Mouse (Mus musculus): ENCODE results near the gene Dmd. TPM values are rescaled to one million over a fixed set of nuclear protein-coding genes. Genes with fewer than 3 reads are reported as not detected.
"Not testable (repeated sequence)": the region's sequence is repeated elsewhere in the genome, so short reads cannot be mapped to it uniquely, and the experiment has no call there.

The Dmd gene
- polyA plus RNA-seq, 1 experiment, result 3.1 TPM

DNA sequence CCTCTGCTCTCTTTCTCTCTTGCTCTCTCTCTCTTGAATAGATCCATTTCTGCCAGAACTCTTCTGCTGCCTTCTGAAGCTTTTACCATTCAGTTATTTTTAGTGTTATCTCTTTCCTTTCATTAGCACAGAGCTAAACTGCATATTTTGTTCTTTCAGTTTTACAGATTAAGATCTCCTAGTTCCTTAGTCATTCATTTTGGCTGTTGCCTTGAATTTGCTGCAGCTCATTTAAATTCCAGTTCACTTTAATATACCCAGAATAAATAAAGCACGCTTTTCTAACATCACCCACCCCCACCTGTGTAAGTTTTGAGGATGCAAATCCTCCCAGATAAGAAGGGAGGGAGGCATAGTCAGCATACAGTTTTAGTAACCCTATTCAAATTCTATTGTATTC, 272.4 kb downstream of the Dmd start:
- H3K4me3 ChIP-seq (ENCODE audit: low read depth, low read length), result no peak overlapping the region
- WGBS, result 37% methylated on average over 1 of the region's 1 CpGs
- no peak overlapping the region for H3K27ac ChIP-seq (ENCODE audit: insufficient read depth, low read depth, low read length)
- no peaks in the 10 kb centered on the region for H3K36me3 ChIP-seq (ENCODE audit: control insufficient read depth, insufficient read depth, low read length)
- no peaks in the 10 kb centered on the region for H3K4me1 ChIP-seq (ENCODE audit: control insufficient read depth, insufficient read depth, insufficient read length, low read length)
- TF ChIP-seq CTCF (IDR thresholded peaks at IDR 0.05; ENCODE audit: extremely low read depth, insufficient read length, insufficient replicate concordance, low read depth, low read length) (no peak), POLR2A (IDR thresholded peaks at IDR 0.05; ENCODE audit: low read depth, low read length) (no peak)
- H3K27me3 ChIP-seq (ENCODE audit: control insufficient read depth, insufficient read depth, low read length), result no peaks in the 10 kb centered on the region

DNA sequence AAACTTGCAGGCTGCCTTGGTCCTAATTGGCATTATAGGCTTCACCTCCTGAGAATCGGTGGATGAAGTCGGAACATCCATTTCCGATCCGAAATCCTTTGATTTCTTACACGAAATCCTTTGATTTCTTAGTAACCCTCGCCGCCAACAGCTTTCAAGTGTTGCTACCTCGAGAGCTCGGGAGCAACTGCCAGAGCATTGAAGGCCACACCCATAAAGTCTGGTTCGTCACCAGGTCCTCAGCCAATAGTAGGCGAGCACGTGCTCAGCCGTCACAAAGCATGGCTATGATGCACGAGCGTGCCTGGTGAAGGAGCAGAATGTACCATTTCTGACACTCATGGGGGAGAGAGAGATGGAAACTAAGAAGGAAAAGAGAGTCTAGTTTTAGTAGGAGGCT, 538.9 kb downstream of the Dmd start, which contains the start of gene Tsga8:
Tsga8 (minus strand) TSS at position 327 of the 400 bp plus-strand sequence.
- Histone ChIP-seq H3K36me3 (ENCODE audit: control insufficient read depth, insufficient read depth, low read length) (no peaks in the 10 kb centered on the region), H3K27ac (ENCODE audit: insufficient read depth, low read depth, low read length) (no peak within 1 kb of the TSS), H3K4me1 (ENCODE audit: control insufficient read depth, insufficient read depth, insufficient read length, low read length) (no peaks in the 10 kb centered on the region), H3K27me3 (ENCODE audit: control insufficient read depth, insufficient read depth, low read length) (no peaks in the 10 kb centered on the region), H3K4me3 (ENCODE audit: low read depth, low read length) (no peak within 1 kb of the TSS)
- TF ChIP-seq CTCF (IDR thresholded peaks at IDR 0.05; ENCODE audit: extremely low read depth, insufficient read length, insufficient replicate concordance, low read depth, low read length) (no peak), POLR2A (IDR thresholded peaks at IDR 0.05; ENCODE audit: low read depth, low read length) (no peak)
- WGBS, result 91% methylated on average over 15 of the region's 15 CpGs

DNA sequence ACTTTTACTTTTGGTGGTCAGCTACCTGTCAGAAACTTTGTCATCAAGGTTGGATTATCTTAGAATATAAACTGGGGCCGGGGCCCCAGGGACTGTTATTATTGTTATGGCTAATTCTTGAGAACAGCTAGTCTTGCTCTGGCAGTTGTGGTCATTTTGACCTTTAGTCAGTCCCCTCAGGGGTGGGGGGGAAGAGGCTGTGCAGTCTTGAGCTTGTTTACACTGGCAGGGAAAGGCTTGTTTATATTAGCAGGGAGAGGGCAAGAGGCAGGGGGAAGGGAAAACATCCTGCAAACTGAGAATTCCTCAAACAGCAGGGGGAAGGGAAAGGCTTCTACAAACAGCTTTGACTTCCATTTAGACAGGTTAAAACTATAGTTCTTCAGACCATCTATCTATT, 726.3 kb downstream of the Dmd start:
- no peaks in the 10 kb centered on the region for H3K27me3 ChIP-seq (ENCODE audit: control insufficient read depth, insufficient read depth, low read length)
- WGBS, result 37% methylated on average over 1 of the region's 1 CpGs
- TF ChIP-seq CTCF (IDR thresholded peaks at IDR 0.05; ENCODE audit: extremely low read depth, insufficient read length, insufficient replicate concordance, low read depth, low read length) (no peak), POLR2A (IDR thresholded peaks at IDR 0.05; ENCODE audit: low read depth, low read length) (no peak)
- H3K36me3 ChIP-seq (ENCODE audit: control insufficient read depth, insufficient read depth, low read length), result no peaks in the 10 kb centered on the region
- no peak overlapping the region for H3K4me3 ChIP-seq (ENCODE audit: low read depth, low read length)
- no peaks in the 10 kb centered on the region for H3K4me1 ChIP-seq (ENCODE audit: control insufficient read depth, insufficient read depth, insufficient read length, low read length)
- H3K27ac ChIP-seq (ENCODE audit: insufficient read depth, low read depth, low read length), result no peak overlapping the region

DNA sequence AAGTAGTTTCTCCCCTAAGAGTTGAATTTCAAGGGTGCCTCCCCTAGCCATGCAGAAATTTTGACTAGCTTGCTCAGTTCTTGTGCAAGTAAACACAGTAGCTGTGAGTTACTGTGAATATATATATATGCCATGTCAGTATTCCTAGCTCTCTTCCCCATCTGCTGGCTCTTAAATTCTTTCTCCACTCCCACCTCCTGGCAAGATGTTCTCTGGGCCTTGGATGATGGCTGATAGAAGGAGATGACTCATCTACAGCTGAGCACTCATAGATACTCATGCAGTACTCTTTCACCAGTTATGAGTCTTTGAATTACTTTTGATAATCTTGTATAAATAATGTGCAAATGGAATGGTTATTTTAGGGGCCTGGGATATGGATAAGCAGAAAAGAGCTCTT, 737.9 kb downstream of the Dmd start:
- Histone ChIP-seq H3K27ac (ENCODE audit: insufficient read depth, low read depth, low read length) (no peak overlapping the region), H3K4me1 (ENCODE audit: control insufficient read depth, insufficient read depth, insufficient read length, low read length) (no peaks in the 10 kb centered on the region), H3K36me3 (ENCODE audit: control insufficient read depth, insufficient read depth, low read length) (no peaks in the 10 kb centered on the region), H3K4me3 (ENCODE audit: low read depth, low read length) (no peak overlapping the region), H3K27me3 (ENCODE audit: control insufficient read depth, insufficient read depth, low read length) (no peaks in the 10 kb centered on the region)
- no peak for TF ChIP-seq CTCF (IDR thresholded peaks at IDR 0.05; ENCODE audit: extremely low read depth, insufficient read length, insufficient replicate concordance, low read depth, low read length)
- no peak for TF ChIP-seq POLR2A (IDR thresholded peaks at IDR 0.05; ENCODE audit: low read depth, low read length)

DNA sequence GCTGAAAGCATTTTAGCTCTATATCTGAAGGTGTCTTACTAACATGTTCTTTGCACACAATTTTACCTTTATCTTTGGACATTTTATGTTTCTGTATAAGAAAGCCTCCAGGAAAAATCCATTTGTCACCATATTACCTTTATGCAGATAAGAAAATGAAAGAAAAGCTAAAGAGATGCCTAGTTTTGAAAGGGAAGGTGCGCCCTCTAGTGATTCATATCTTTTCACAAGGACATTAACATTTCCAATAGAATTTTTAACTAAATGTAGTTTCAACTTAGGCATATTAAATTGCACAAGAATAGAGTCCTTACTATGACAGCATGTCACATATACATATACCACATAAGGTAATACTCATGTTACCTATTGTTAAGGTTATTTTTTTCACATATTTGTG, 791.9 kb downstream of the Dmd start:
- 6% methylated on average over 1 of the region's 1 CpGs for WGBS
- no peaks in the 10 kb centered on the region for H3K27me3 ChIP-seq (ENCODE audit: control insufficient read depth, insufficient read depth, low read length)
- H3K4me1 ChIP-seq (ENCODE audit: control insufficient read depth, insufficient read depth, insufficient read length, low read length), result no peaks in the 10 kb centered on the region
- no peak overlapping the region for H3K4me3 ChIP-seq (ENCODE audit: low read depth, low read length)
- TF ChIP-seq POLR2A (IDR thresholded peaks at IDR 0.05; ENCODE audit: low read depth, low read length) (no peak), CTCF (IDR thresholded peaks at IDR 0.05; ENCODE audit: extremely low read depth, insufficient read length, insufficient replicate concordance, low read depth, low read length) (no peak)
- no peak overlapping the region for H3K27ac ChIP-seq (ENCODE audit: insufficient read depth, low read depth, low read length)
- no peaks in the 10 kb centered on the region for H3K36me3 ChIP-seq (ENCODE audit: control insufficient read depth, insufficient read depth, low read length)

DNA sequence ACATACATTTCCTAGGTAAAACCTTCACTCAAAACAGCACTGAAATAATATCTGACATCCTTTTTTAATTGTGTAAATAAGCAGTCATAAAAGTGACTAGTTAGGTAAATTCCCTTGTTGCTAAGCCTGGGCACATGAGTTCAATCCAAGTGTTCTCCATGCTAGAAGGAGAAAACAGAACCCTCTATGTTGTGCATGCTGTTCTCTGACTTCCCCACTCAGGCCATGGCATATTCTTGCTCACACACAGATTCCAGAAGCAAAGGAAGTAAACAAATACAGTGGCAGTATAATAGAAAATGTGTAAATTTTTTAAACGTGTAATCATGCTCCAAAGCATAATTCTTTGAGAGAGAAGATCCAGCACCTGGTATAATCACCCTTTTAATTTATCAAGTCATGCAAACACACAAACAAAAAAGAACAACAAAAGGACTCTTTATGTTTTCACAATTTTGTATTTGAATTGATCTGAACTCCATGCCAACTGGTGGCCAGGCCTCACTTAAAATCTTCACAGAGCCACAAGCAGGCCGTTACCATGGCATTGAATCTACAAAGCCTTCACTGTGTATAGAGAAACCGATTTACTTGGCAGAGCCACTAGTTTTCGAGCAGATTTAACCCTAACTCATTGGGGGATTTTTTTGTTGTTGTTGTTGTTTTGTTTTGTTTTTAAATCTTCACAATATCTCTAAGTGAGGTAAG, 797.8 kb downstream of the Dmd start:
- Histone ChIP-seq H3K4me1 (ENCODE audit: control insufficient read depth, insufficient read depth, insufficient read length, low read length) (no peaks in the 10 kb centered on the region), H3K4me3 (ENCODE audit: low read depth, low read length) (no peak overlapping the region), H3K36me3 (ENCODE audit: control insufficient read depth, insufficient read depth, low read length) (no peaks in the 10 kb centered on the region), H3K27ac (ENCODE audit: insufficient read depth, low read depth, low read length) (no peak overlapping the region), H3K27me3 (ENCODE audit: control insufficient read depth, insufficient read depth, low read length) (no peaks in the 10 kb centered on the region)
- WGBS, result 55% methylated on average over 4 of the region's 4 CpGs
- no peak for TF ChIP-seq CTCF (IDR thresholded peaks at IDR 0.05; ENCODE audit: extremely low read depth, insufficient read length, insufficient replicate concordance, low read depth, low read length)
- no peak for TF ChIP-seq POLR2A (IDR thresholded peaks at IDR 0.05; ENCODE audit: low read depth, low read length)

DNA sequence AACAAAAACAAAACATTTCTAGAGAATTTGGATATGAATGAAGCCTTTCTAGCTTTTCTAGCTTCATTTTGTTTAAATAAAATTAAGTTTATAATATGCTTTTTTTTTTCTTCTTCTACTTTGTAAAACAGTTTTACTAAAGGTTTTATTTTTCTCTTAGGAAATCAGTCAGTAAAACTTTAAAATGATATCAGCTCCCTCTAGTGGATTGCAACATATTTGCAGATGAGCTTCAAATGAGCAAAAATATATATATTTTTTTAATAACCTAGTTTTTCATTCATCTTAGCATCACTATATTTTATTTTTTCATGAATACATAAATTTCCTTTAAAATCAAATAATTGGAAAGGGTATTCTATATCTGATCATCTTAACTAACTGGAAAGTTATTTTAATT, 838.7 kb downstream of the Dmd start:
- no peaks in the 10 kb centered on the region for H3K27me3 ChIP-seq (ENCODE audit: control insufficient read depth, insufficient read depth, low read length)
- no peaks in the 10 kb centered on the region for H3K4me1 ChIP-seq (ENCODE audit: control insufficient read depth, insufficient read depth, insufficient read length, low read length)
- TF ChIP-seq CTCF (IDR thresholded peaks at IDR 0.05; ENCODE audit: extremely low read depth, insufficient read length, insufficient replicate concordance, low read depth, low read length) (no peak), POLR2A (IDR thresholded peaks at IDR 0.05; ENCODE audit: low read depth, low read length) (no peak)
- H3K27ac ChIP-seq (ENCODE audit: insufficient read depth, low read depth, low read length), result no peak overlapping the region
- no peaks in the 10 kb centered on the region for H3K36me3 ChIP-seq (ENCODE audit: control insufficient read depth, insufficient read depth, low read length)
- H3K4me3 ChIP-seq (ENCODE audit: low read depth, low read length), result no peak overlapping the region

DNA sequence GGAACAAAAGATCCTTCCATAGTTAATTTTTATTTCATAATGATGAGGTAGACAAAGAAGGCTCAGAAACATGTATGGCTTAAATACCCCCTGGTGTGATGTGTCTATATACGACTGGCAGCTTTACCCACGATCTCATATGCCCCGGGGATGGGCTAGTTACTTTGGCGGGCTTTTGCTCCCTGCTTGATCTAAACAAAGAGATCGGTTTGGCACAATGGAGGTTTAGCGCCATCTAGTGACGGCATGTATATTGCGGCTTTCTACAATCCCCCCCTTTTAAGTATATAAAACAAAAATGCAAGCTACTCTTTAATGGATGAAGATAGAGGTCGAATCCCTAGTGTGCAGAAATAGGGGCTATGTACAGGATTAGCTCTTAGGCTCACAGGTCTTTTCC, 918.8 kb downstream of the Dmd start:
- not testable (repeated sequence) for H3K27me3 ChIP-seq (ENCODE audit: control insufficient read depth, insufficient read depth, low read length); H3K4me1 ChIP-seq (ENCODE audit: control insufficient read depth, insufficient read depth, insufficient read length, low read length); H3K4me3 ChIP-seq (ENCODE audit: low read depth, low read length); H3K27ac ChIP-seq (ENCODE audit: insufficient read depth, low read depth, low read length); H3K36me3 ChIP-seq (ENCODE audit: control insufficient read depth, insufficient read depth, low read length)
- 32% methylated on average over 9 of the region's 9 CpGs for whole genome bisulfite sequencing

DNA sequence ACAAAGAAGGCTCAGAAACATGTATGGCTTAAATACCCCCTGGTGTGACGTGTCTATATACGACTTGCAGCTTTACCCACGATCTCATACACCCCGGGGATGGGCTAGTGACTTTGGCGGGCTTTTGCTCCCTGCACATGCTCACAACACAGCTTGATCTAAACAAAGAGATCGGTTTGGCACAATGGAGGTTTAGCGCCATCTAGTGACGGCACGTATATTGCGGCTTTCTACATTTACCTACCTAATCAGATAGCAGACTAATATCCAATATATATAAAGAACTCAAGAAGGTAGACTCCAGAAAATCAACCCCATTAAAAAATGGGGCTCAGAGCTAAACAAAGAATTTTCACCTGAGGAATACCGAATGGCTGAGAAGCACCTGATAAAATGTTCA, 926.7 kb downstream of the Dmd start:
- not testable (repeated sequence) for H3K27me3 ChIP-seq (ENCODE audit: control insufficient read depth, insufficient read depth, low read length); H3K4me1 ChIP-seq (ENCODE audit: control insufficient read depth, insufficient read depth, insufficient read length, low read length); H3K36me3 ChIP-seq (ENCODE audit: control insufficient read depth, insufficient read depth, low read length); H3K27ac ChIP-seq (ENCODE audit: insufficient read depth, low read depth, low read length); H3K4me3 ChIP-seq (ENCODE audit: low read depth, low read length)
- 89% methylated on average over 11 of the region's 11 CpGs for WGBS
